Mouse (Mus musculus) intestine, embryonic 15.5 days (tissue): ENCODE measurements at regions not wholly inside any gene's neighbourhood (a gene's known extent, or its start where the extent isn't known, plus 50 kb on each side); places are given as distances from the start of the nearest gene placed in this dataset.
A peak's percentile ranks its signal among the peaks of the same experiment; 100 is the strongest.

Experiments used
- ATAC-seq: fragments of 200-750 bp; cut with Nextera tagmentation; 2 replicates; pipeline ENCODE4 v1.8.0; 2017; ENCODE audit warnings: moderate TSS enrichment, moderate library complexity
- H3K27ac ChIP-seq: fragments of 300-500 bp; sonication (generic); 2 replicates; pipeline ENCODE4 v1.5.1; 2015; ENCODE audit warnings: mild to moderate bottlenecking, inconsistent platforms
- H3K27me3 ChIP-seq: fragments of 300-500 bp; sonication (generic); replicated peaks from 2 replicates; pipeline ENCODE4 v1.6.1; 2015; ENCODE audit warnings: inconsistent platforms
- H3K36me3 ChIP-seq: fragments of 300-500 bp; sonication (generic); 2 replicates; pipeline ENCODE4 v1.6.1; 2015; ENCODE audit warnings: inconsistent platforms
- H3K4me1 ChIP-seq: fragments of 300-500 bp; sonication (generic); replicated peaks from 2 replicates; pipeline ENCODE4 v1.6.1; 2015; ENCODE audit warnings: inconsistent platforms
- H3K4me2 ChIP-seq: fragments of 300-500 bp; sonication (generic); replicated peaks from 2 replicates; pipeline ENCODE4 v1.6.1; 2015; ENCODE audit warnings: mild to moderate bottlenecking, inconsistent platforms
- H3K4me3 ChIP-seq: fragments of 300-500 bp; sonication (generic); replicated peaks from 2 replicates; pipeline ENCODE4 v1.5.1; 2015; ENCODE audit warnings: inconsistent platforms
- H3K9ac ChIP-seq: fragments of 300-500 bp; sonication (generic); 2 replicates; pipeline ENCODE4 v1.6.1; 2015; ENCODE audit warnings: inconsistent platforms
- H3K9me3 ChIP-seq: fragments of 300-500 bp; sonication (generic); 2 replicates; pipeline ENCODE4 v1.6.1; 2016; ENCODE audit warnings: inconsistent platforms
- WGBS: fragments of 180-500 bp; shearing (Covaris S2); methylation state at CpG from one replicate; pipeline ENCODE4 v1.1.7; 2015; 5-methylcytosine and 5-hydroxymethylcytosine counted together

DNA sequence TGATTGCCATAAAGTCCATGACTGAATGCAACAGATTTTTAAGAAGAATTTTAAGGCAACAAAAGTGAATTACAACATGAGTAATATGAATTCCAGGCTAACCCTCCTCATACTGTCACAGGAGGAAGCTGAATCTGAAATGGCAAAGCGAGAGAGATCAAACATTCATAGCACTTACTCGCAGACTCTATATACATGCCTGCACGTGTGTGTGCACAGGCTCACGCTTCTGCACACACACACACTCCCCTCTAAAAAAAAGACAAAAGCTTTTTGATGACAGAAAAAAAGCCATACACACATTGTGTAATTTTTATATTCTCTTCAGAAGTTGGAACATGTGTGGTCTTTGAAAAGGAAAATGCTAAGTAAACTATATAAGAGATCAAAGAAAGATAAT, 391.1 kb upstream of the Xrcc4 start:
- Histone ChIP-seq H3K4me2 (no peak overlapping the region), H3K27me3 (no peaks in the 10 kb centered on the region), H3K9ac (no peak overlapping the region), H3K9me3 (no peaks in the 10 kb centered on the region), H3K4me3 (no peak overlapping the region), H3K4me1 (no peaks in the 10 kb centered on the region), H3K36me3 (no peaks in the 10 kb centered on the region), H3K27ac (no peak overlapping the region)
- 84% methylated on average over 4 of the region's 4 CpGs for WGBS
- no peak for ATAC-seq

DNA sequence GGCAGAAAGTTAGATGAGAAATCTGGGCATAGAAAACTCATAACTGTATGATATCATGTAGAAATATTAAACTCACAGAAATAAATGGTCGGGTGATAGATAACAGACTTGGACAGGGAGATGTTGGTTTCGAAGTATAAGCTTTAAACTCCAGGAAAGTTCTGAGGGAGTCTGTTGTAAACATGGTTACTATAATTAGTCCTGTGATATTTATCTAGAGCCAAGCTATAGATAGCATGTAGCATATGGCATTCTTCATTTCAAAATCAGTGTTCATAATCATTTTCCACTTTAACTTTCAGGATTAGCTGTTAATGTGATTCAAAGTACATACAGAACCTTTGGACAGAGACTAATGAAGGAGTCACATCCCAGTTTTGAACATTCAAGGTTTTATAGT, 387.5 kb upstream of the Xrcc4 start:
- ATAC-seq: no peak
- 63% methylated on average over 2 of the region's 2 CpGs for WGBS
- H3K27ac ChIP-seq: no peak overlapping the region
- no peaks in the 10 kb centered on the region for H3K36me3 ChIP-seq
- no peaks in the 10 kb centered on the region for H3K4me1 ChIP-seq
- no peak overlapping the region for H3K9ac ChIP-seq
- no peak overlapping the region for H3K4me2 ChIP-seq
- H3K9me3 ChIP-seq: no peaks in the 10 kb centered on the region
- no peaks in the 10 kb centered on the region for H3K27me3 ChIP-seq
- H3K4me3 ChIP-seq: no peak overlapping the region

GRCm38 (mm10) chr13:90474507-90474906, 385.1 kb upstream of the Xrcc4 start:
- no peaks in the 10 kb centered on the region for H3K27me3 ChIP-seq
- ATAC-seq: no peak
- no peaks in the 10 kb centered on the region for H3K36me3 ChIP-seq
- H3K9ac ChIP-seq: no peak overlapping the region
- H3K9me3 ChIP-seq: no peaks in the 10 kb centered on the region
- no peak overlapping the region for H3K4me2 ChIP-seq
- WGBS: 71% methylated on average over 6 of the region's 6 CpGs
- H3K27ac ChIP-seq: no peak overlapping the region
- H3K4me1 ChIP-seq: no peaks in the 10 kb centered on the region
- no peak overlapping the region for H3K4me3 ChIP-seq

- no peaks in the 10 kb centered on the region for H3K4me1 ChIP-seq
- no peaks in the 10 kb centered on the region for H3K27me3 ChIP-seq
- no peak overlapping the region for H3K9ac ChIP-seq
- no peaks in the 10 kb centered on the region for H3K9me3 ChIP-seq
- no peaks in the 10 kb centered on the region for H3K36me3 ChIP-seq
- no peak overlapping the region for H3K4me2 ChIP-seq
- no peak for ATAC-seq
- no peak overlapping the region for H3K4me3 ChIP-seq
- H3K27ac ChIP-seq: no peak overlapping the region
Observed at GRCm38 (mm10) chr13:90474053-90474452, 384.6 kb upstream of the Xrcc4 start.

DNA sequence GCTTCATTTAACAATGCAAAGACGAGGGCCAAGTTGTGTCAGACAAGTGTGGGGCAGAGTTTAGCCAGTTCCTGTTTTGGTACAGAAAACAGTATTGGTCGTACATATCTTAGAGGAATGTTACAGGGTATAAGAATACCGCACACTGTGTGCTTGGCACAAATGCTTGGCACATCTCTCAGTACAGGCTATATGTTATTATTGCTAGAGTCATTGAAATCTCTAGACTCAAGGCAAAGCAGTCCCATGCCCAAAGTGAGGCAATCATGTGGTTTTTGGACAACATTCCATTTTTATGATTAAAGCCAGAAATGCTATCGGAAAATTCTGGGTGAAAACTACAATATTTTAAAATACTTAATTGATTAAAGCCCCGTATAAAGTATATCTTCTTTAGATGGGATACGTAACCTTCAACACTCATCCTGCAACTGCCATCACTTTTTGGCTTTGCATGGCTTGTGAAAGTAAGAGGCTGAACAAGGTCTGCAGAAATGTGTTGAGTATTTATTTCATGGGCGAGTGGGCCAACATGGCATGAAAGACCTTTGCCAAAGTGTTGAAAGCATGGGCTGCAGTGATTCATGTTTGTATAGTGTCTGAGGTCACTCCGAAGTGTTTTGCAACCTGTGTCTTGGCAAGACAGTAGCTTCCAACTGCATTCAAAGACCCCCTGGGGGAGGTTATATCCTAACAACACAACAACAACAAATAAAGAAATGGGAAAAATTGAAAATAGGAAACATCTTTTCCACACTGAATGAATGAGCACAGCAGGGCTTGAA, 383.8 kb upstream of the Xrcc4 start:
- ATAC-seq: no peak
- no peaks in the 10 kb centered on the region for H3K9me3 ChIP-seq
- no peaks in the 10 kb centered on the region for H3K4me1 ChIP-seq
- no peak overlapping the region for H3K9ac ChIP-seq
- H3K4me3 ChIP-seq: no peak overlapping the region
- WGBS: 91% methylated on average over 8 of the region's 8 CpGs
- H3K36me3 ChIP-seq: no peaks in the 10 kb centered on the region
- no peak overlapping the region for H3K4me2 ChIP-seq
- no peaks in the 10 kb centered on the region for H3K27me3 ChIP-seq
- H3K27ac ChIP-seq: no peak overlapping the region

DNA sequence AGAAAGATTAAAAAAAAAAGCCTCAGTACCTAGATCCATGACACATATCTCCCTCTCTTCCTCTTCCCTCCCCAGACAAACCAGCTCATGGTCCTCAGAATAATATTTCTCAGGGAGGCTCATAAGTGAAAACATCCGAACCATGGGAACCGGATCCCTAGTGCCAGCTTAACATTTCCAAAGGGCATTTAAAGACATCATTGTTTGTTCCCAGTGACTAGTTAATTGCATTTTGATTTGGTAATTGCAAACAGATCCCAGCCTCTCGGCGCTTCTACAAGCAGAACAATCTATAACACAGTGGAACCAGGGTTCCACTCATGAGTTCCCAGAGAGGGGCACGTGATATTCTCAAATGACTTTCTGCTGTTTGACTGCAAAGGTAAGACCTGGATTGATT, 376.7 kb upstream of the Xrcc4 start:
- 73% methylated on average over 5 of the region's 5 CpGs for WGBS
- no peak for ATAC-seq

DNA sequence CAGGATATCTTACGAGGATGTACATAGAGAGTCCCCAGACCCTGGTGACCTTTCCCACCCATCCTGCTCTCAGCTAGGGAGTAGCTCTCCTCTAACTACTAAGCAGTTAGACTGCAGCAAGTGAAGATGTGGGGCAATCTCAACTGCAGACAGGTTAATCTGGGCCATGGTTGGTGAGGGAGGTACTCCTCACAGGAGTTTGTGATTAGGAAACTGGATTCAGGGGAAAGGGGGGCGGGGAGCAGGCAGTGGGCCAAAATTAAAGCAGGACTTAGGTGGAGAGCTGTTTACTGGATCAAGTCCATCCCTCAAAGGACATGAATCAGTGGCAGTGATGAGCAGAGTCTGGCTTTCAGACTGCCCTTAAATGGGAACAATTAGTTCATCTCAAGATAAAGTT, 374.6 kb upstream of the Xrcc4 start:
- Histone ChIP-seq H3K4me3 (no peak overlapping the region), H3K36me3 (no peaks in the 10 kb centered on the region), H3K4me2 (no peak overlapping the region), H3K9ac (no peak overlapping the region), H3K4me1 (peaks cover 5% of the 10 kb centered on the region; the same call in 1 of the 2 replicates), H3K27ac (no peak overlapping the region), H3K9me3 (no peaks in the 10 kb centered on the region), H3K27me3 (no peaks in the 10 kb centered on the region)
- peak; percentile 74 for ATAC-seq
- 58% methylated on average over 2 of the region's 2 CpGs for WGBS

More for the DNA sequence above, 376.7 kb upstream of the Xrcc4 start:
- H3K27ac ChIP-seq: no peak overlapping the region
- H3K9ac ChIP-seq: no peak overlapping the region
- H3K4me3 ChIP-seq: no peak overlapping the region
- no peak overlapping the region for H3K4me2 ChIP-seq
- H3K36me3 ChIP-seq: no peaks in the 10 kb centered on the region
- peaks cover 5% of the 10 kb centered on the region; the same call in 1 of the 2 replicates for H3K4me1 ChIP-seq
- H3K9me3 ChIP-seq: no peaks in the 10 kb centered on the region
- no peaks in the 10 kb centered on the region for H3K27me3 ChIP-seq

GRCm38 (mm10) chr13:90463381-90463780, 374.0 kb upstream of the Xrcc4 start:
- H3K4me2 ChIP-seq: no peak overlapping the region
- peak; percentile 92 for ATAC-seq
- no peak overlapping the region for H3K9ac ChIP-seq
- no peaks in the 10 kb centered on the region for H3K36me3 ChIP-seq
- 54% methylated on average over 2 of the region's 2 CpGs for WGBS
- H3K27ac ChIP-seq: no peak overlapping the region
- H3K4me3 ChIP-seq: no peak overlapping the region
- no peaks in the 10 kb centered on the region for H3K27me3 ChIP-seq
- H3K4me1 ChIP-seq: peaks cover 5% of the 10 kb centered on the region; the same call in 1 of the 2 replicates
- H3K9me3 ChIP-seq: no peaks in the 10 kb centered on the region

- Histone ChIP-seq H3K9me3 (no peaks in the 10 kb centered on the region), H3K27me3 (no peaks in the 10 kb centered on the region), H3K4me1 (no peaks in the 10 kb centered on the region), H3K4me3 (no peak overlapping the region), H3K36me3 (no peaks in the 10 kb centered on the region), H3K4me2 (no peak overlapping the region), H3K9ac (no peak overlapping the region), H3K27ac (no peak overlapping the region)
- ATAC-seq: no peak
Observed at GRCm38 (mm10) chr13:90454631-90455030, 365.2 kb upstream of the Xrcc4 start.

DNA sequence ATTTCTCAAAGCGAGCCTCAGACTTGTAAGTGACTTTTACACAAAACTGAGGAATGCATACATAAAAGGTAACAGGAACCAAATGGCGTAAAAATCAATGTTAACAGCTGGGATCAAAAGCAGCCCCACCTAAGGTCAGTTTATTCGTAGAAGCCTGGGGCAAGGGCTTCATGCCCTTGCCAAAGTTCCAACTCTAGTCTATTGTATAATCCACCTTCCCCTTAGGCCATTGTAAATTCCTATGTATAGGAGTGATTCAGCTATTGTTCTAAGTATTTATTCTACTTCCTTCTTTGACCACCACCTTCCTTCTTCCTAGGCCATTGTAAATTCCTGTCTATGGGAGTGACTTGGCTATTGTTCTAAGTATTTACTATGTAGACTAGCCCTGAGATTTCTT, 337.5 kb upstream of the Xrcc4 start:
- 89% methylated on average over 3 of the region's 3 CpGs for WGBS
- no peak overlapping the region for H3K4me3 ChIP-seq
- no peaks in the 10 kb centered on the region for H3K36me3 ChIP-seq
- H3K27me3 ChIP-seq: no peaks in the 10 kb centered on the region
- H3K9ac ChIP-seq: no peak overlapping the region
- H3K27ac ChIP-seq: no peak overlapping the region
- H3K4me1 ChIP-seq: no peaks in the 10 kb centered on the region
- no peak overlapping the region for H3K4me2 ChIP-seq
- no peaks in the 10 kb centered on the region for H3K9me3 ChIP-seq
- ATAC-seq: no peak

GRCm38 (mm10) chr13:90425379-90425778, 336.0 kb upstream of the Xrcc4 start:
- Histone ChIP-seq H3K9ac (no peak overlapping the region), H3K4me3 (no peak overlapping the region), H3K4me2 (no peak overlapping the region), H3K27me3 (no peaks in the 10 kb centered on the region), H3K36me3 (no peaks in the 10 kb centered on the region), H3K27ac (no peak overlapping the region), H3K9me3 (no peaks in the 10 kb centered on the region), H3K4me1 (no peaks in the 10 kb centered on the region)
- ATAC-seq: peak; percentile 28; the same call in 1 of the 2 replicates
- 39% methylated on average over 1 of the region's 1 CpGs for WGBS

DNA sequence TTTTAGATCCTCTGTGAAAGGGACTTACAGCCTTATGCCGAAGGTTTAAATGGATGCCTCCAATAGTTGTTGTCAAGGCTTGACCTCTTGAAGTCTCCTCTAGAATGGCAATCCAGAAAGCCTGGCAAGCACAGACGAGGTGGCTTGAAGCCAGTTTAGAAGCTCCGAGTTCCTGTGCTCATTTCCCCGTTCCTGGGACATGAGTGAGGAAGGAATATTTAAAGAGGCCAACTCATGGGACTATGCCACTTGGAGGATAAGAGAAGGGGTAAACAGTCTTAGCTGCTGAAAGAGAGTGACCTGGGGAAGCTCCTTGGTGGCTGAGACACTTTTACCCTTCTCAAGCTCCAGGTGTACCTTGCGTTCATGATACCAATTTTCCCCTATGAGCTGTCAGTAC, 335.1 kb upstream of the Xrcc4 start:
- Histone ChIP-seq H3K27me3 (no peaks in the 10 kb centered on the region), H3K4me3 (no peak overlapping the region), H3K4me1 (no peaks in the 10 kb centered on the region), H3K27ac (no peak overlapping the region), H3K9ac (no peak overlapping the region), H3K9me3 (no peaks in the 10 kb centered on the region), H3K4me2 (no peak overlapping the region), H3K36me3 (no peaks in the 10 kb centered on the region)
- ATAC-seq: no peak
- WGBS: 75% methylated on average over 5 of the region's 5 CpGs

DNA sequence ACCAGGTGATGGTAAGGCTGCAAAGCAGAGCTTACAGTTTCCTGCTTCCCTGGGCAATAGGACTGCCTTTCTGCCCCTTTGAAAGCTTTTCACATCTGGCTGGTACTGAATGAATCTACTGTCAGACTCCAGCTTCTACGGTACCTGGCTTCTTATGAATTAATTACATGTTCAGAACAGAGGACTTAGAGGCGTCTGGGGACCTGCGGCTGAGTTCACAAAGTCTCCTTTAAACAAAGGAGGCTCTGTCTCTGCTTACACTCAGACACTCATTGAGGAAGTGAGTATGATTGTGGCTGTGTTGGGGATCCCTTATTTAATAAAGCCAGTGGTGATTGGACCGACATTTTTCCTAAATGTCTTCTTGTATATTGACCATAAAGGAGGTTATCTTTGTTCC, 331.6 kb upstream of the Xrcc4 start:
- Histone ChIP-seq H3K9ac (no peak overlapping the region), H3K36me3 (no peaks in the 10 kb centered on the region), H3K27ac (no peak overlapping the region), H3K4me1 (no peaks in the 10 kb centered on the region), H3K4me2 (no peak overlapping the region), H3K27me3 (no peaks in the 10 kb centered on the region), H3K9me3 (no peaks in the 10 kb centered on the region), H3K4me3 (no peak overlapping the region)
- WGBS: 39% methylated on average over 4 of the region's 4 CpGs
- peak; percentile 84 for ATAC-seq
